Mouse (Mus musculus) embryo, embryonic 11 days (tissue): ENCODE measurements at regions not wholly inside any gene's neighbourhood (a gene's known extent, or its start where the extent isn't known, plus 50 kb on each side); places are given as distances from the start of the nearest gene placed in this dataset.

Experiments
- DNase-seq: peaks from one replicate; pipeline ENCODE4 v3.0.0-alpha.2; 2015

DNA sequence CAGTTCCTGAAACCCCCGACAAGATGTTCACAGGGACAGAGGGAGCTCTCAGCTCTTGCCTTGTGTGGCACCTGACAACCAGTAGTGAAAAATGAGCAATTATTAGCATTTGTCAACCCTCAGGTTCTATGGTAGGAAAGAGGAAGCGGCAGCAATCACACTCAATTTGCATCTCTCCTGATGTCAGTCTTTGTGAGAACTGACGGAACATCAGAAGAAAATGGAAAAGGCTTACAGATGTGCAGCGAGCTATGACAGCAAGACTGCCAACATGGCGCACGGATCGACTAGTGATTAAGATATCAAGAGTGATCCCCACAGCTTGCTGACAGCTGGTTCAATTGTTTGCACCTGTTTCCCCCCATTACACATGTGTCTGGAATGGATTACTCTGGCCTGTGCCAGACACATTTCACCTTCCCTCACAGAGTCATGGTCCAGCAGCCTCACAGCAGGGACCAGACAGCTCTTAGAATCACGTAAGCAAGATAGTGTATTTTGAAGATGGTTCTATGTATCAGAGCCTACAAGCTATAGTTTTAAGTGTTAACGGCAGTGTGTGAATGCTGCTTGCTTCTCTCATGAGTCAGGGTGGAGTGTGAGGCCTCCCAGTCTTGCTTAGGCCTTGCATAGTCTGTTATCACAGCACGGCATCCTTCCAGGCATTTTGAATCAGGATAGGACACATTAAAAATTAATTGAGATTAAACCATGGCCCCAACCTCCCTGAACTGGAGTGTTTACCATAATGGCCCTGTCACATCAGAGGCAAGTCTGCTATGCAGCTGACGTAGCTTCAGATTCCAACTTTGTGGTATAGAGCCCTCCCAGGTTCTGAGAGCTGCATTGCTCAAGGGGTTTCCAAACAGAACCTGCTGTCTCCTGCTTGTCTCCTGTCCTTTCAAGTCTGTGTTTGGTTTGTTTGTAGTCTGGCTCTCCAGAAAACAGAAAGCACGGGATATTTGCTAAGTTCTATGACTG lies 2258.0 kb downstream of the 4930444P10Rik start:
- peak; percentile 59 for DNase-seq

GRCm38 (mm10) chr1:13807786-13808185 lies 2285.3 kb downstream of the 4930444P10Rik start:
- peak; percentile 38 for DNase-seq

DNA sequence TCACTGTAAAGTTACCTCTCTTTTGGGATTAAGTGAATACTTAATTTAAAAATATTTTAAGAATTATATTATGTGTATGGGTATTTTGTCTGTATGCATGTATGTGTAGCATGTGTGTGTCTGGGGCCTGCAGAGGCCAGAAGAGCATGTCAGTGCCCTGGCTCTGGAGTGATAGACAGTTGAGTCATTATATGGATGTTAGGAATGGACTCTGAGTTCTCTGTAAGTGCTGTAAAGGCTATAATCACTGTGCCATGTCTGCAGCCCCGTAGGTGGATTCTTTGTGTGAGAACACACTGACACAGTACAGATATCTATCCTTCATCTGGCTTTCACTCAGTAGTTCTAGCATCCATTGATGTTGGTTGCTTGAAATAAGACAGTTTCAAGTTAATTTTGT lies 2292.7 kb downstream of the 4930444P10Rik start:
- DNase-seq, result no peak

- DNase-seq, result no peak
Observed at GRCm38 (mm10) chr1:13798848-13799247, 2294.3 kb downstream of the 4930444P10Rik start.

- DNase-seq, result no peak
Observed at GRCm38 (mm10) chr1:13795196-13795595, 2297.9 kb downstream of the 4930444P10Rik start.

DNA sequence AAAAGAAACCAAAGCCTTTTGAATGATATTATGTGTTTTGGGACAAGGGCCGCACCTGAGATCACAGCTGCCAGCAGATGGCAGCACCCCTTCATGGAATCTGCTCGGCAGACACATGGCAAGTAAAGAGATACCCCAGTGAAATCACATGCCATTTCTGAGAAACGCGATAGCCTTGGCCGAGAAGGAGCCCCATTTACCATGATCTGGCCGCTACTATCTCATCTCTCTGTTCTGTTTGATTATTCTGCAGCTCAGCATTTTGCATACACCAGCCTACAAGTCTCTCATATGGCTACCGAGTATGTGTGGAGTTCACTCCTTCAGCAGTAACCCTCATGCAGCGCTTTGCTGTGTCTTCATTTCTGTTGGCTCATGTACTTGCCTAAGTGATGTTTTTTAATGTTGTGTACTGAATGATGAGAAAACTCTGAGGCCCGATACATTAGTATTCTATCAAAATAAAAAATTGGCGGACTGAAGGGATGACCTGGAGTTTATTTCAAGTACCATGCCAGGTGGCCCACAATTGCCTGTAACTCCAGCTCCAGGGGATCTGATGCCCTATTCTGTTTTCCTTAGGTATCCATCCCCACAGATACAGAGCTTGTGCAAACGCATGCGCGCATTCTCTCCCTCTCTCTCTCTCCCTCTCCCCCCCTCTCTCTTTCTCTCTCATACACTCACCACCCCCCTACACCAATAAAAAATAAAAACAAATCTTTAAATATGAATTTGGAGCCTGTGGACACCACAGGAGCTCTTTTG lies 2303.6 kb downstream of the 4930444P10Rik start:
- peak; percentile 90 for DNase-seq

DNA sequence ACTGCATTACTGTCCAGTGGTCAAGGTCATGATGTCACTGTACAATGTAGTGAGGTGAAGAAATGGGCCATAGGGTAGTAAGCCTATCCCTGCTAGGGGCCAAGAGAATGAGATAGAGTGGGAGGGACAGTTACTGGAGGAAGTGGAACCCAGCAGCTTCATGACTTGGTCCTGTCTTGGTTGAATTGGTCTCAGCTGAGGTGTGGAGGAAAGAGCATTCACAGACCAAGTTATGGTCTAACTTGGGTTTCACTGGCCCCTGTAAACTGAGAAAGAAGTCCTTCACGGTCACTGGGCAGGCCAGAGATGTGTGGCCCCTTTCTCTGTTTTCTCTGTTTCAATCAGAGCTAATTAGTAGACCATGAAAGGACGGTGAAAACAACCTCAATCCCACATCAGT lies 2306.1 kb downstream of the 4930444P10Rik start:
- DNase-seq, result no peak

DNA sequence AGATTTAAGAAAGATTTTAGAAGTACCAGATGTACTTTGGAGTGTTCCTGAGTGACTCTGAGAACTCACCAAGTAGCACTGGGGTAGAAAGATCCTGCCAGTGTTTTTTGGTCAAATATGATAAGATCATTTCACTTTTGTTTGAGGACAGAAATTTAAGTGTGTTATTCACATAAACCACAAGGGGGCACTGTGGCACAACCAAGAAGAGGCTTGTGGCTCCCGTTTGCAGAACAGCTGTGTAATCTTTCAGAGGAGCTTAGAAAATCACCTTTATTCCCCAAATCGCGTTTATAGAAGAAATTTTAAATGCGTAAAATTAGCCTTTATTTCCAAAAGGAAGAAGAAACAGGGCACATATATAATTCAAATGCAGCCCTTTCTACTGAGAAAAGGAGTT lies 2308.7 kb downstream of the 4930444P10Rik start:
- DNase-seq, result peak; percentile 82

GRCm38 (mm10) chr1:13782633-13783032 lies 2310.5 kb downstream of the 4930444P10Rik start:
- DNase-seq, result no peak

GRCm38 (mm10) chr1:13772106-13772505 lies 2321.0 kb downstream of the 4930444P10Rik start:
- no peak for DNase-seq

DNA sequence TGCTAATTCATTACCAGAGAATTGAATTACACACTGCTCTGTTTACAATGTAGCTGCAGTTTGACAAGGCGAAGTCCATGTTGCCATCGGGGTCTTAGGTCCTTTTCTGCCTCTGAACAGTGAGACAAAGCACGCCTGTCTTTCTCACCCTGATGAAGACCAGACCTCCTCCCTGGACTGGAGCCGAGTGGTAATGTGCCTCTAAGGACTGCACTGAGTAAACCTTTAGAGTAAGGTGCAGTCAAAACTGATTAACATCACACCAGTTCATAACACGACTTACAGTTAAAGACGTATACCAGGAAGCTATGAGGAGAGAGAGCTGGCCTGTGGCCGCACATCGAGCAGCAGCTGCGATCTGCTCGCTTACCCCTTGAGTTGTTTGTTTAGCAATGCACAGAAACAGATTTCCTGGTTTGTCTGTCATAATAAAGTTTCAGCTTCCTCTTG lies 2322.1 kb downstream of the 4930444P10Rik start:
- peak; percentile 67 for DNase-seq

DNA sequence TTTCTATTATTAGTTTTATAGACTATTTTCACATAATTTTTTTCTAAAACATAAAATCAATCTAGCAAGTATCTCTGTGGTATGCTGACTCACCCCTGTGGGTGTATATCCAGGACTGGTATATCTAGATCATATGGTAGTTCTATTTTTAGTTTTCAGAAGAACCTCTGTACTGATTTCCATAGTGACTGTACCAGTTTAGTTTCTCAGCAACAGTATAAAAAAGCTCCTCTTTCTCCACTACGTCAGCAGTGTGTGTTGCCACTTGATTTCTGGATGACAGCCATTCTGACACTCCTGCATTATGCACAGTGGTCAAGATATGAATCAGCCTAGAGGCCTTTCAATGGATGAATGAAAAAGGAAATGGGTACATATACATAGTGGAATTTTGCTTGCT lies 2338.6 kb downstream of the A830018L16Rik start:
- no peak for DNase-seq

- no peak for DNase-seq
Observed at GRCm38 (mm10) chr1:13751381-13751780, 2337.5 kb downstream of the A830018L16Rik start.
